8 mouse cellular contexts compared by ENCODE assay signal in genomic region chr10:79704065-79704969, GRCm38 (mm10). TPM values are rescaled to one million over a fixed set of nuclear protein-coding genes. Genes with fewer than 3 reads are reported as not detected.
DNase-seq lines count a peak whose midpoint lies in the region; ATAC-seq and TF ChIP-seq lines count a peak whose summit lies in the region.

Bsg (plus strand) TSS chr10:79704491.

- peak within 1 kb of the TSS; percentile 95 for H3K9ac ChIP-seq in embryonic facial prominence, embryonic 14.5 days (ENCODE audit: low read depth, low read length)
- H3K9ac ChIP-seq in limb, embryonic 14.5 days (ENCODE audit: low read depth, low read length, severe bottlenecking), result peak within 1 kb of the TSS; percentile 75
- H3K9ac ChIP-seq in midbrain, postnatal 0 days (replicated peaks; ENCODE audit: low read length, poor library complexity, severe bottlenecking), result peak within 1 kb of the TSS; percentile 75

- peak within 1 kb of the TSS; percentile 87 for H3K27ac ChIP-seq in embryonic facial prominence, embryonic 14.5 days (replicated peaks; ENCODE audit: low read depth, low read length)
- H3K27ac ChIP-seq in limb, embryonic 14.5 days (replicated peaks; ENCODE audit: low read depth, low read length), result peak within 1 kb of the TSS; percentile 77
- H3K27ac ChIP-seq in midbrain, postnatal 0 days (ENCODE audit: low read depth, low read length), result peak within 1 kb of the TSS; percentile 82

- no peaks in the 10 kb centered on the region for H3K27me3 ChIP-seq in embryonic facial prominence, embryonic 14.5 days (replicated peaks; ENCODE audit: control insufficient read depth, insufficient read depth, low read length)
- no peaks in the 10 kb centered on the region for H3K27me3 ChIP-seq in limb, embryonic 14.5 days (ENCODE audit: control insufficient read depth, insufficient read depth, low read length)
- no peaks in the 10 kb centered on the region for H3K27me3 ChIP-seq in midbrain, postnatal 0 days (ENCODE audit: insufficient read depth, low read length)

- under 1% methylated on average over 42 of the region's 65 CpGs for WGBS in embryonic facial prominence, embryonic 14.5 days
- WGBS in limb, embryonic 14.5 days, result under 1% methylated on average over 40 of the region's 65 CpGs
- under 1% methylated on average over 54 of the region's 65 CpGs for WGBS in midbrain, postnatal 0 days

- peaks cover 18% of the 10 kb centered on the region for H3K36me3 ChIP-seq in embryonic facial prominence, embryonic 14.5 days (ENCODE audit: control insufficient read depth, insufficient read depth, low read length)
- H3K36me3 ChIP-seq in limb, embryonic 14.5 days (ENCODE audit: control insufficient read depth, insufficient read depth, low read length), result peaks cover 21% of the 10 kb centered on the region
- H3K36me3 ChIP-seq in midbrain, postnatal 0 days (ENCODE audit: insufficient read depth, low read length), result peaks cover 13% of the 10 kb centered on the region

- ATAC-seq in embryonic facial prominence, embryonic 14.5 days (ENCODE audit: low read depth), result peak; percentile 96
- ATAC-seq in limb, embryonic 14.5 days (ENCODE audit: low FRiP score, low read depth), result peak; percentile 94
- peak; percentile 95 for ATAC-seq in midbrain, postnatal 0 days (ENCODE audit: low FRiP score)

- H3K4me3 ChIP-seq in embryonic facial prominence, embryonic 14.5 days (ENCODE audit: low read depth, low read length), result peak within 1 kb of the TSS; percentile 89
- peak within 1 kb of the TSS; percentile 84 for H3K4me3 ChIP-seq in limb, embryonic 14.5 days (replicated peaks; ENCODE audit: low read length)
- peak within 1 kb of the TSS; percentile 54 for H3K4me3 ChIP-seq in midbrain, postnatal 0 days (ENCODE audit: low read depth, low read length)

- DNase-seq in 3T3-L1 (ENCODE audit: low read depth, low spot score), result peak; percentile 96
- DNase-seq in adrenal gland, postnatal 4 days (ENCODE audit: low spot score in 2 of 2), result peak; percentile 96
- peak; percentile 99 for DNase-seq in embryonic facial prominence, embryonic 14.5 days (ENCODE audit: low spot score)
- peak; percentile 97 for DNase-seq in heart, adult 8-10 months (ENCODE audit: low spot score)
- peak; percentile 99 for DNase-seq in kidney, adult 9 months
- DNase-seq in limb, embryonic 14.5 days (ENCODE audit: low spot score), result peak; percentile 99
- DNase-seq in midbrain, postnatal 0 days (ENCODE audit: low spot score), result peak; percentile 99
- peak; percentile 95 to 98 for DNase-seq in spleen, postnatal 14 days (ENCODE audit: low spot score in 2 of 2)

- peak; percentile 90; the same call in 1 of the 2 replicates for TF ChIP-seq POLR2A in limb, embryonic 14.5 days (IDR thresholded peaks at IDR 0.05; ENCODE audit: borderline replicate concordance, extremely low read depth, insufficient read depth, insufficient read length)

- peaks cover 23% of the 10 kb centered on the region for H3K4me1 ChIP-seq in embryonic facial prominence, embryonic 14.5 days (ENCODE audit: control insufficient read depth, insufficient read depth, low read length)
- peaks cover 15% of the 10 kb centered on the region for H3K4me1 ChIP-seq in limb, embryonic 14.5 days (ENCODE audit: control insufficient read depth, insufficient read depth, low read length)
- H3K4me1 ChIP-seq in midbrain, postnatal 0 days (ENCODE audit: insufficient read depth, low read length), result peaks cover 11% of the 10 kb centered on the region; the same call in 1 of the 2 replicates

- peak; percentile 73 for TF ChIP-seq CTCF in midbrain, postnatal 0 days (IDR thresholded peaks at IDR 0.05)

- peak within 1 kb of the TSS; percentile 94 for H3K4me2 ChIP-seq in embryonic facial prominence, embryonic 14.5 days (ENCODE audit: low read depth, low read length)
- H3K4me2 ChIP-seq in limb, embryonic 14.5 days (replicated peaks; ENCODE audit: low read depth, low read length, severe bottlenecking), result peak within 1 kb of the TSS; percentile 95
- peak within 1 kb of the TSS; percentile 89 for H3K4me2 ChIP-seq in midbrain, postnatal 0 days (ENCODE audit: low read depth, low read length, poor library complexity, severe bottlenecking)

- no peaks in the 10 kb centered on the region for H3K9me3 ChIP-seq in embryonic facial prominence, embryonic 14.5 days (ENCODE audit: control insufficient read depth, low read length)
- no peaks in the 10 kb centered on the region for H3K9me3 ChIP-seq in limb, embryonic 14.5 days (ENCODE audit: control insufficient read depth, low read length)
- H3K9me3 ChIP-seq in midbrain, postnatal 0 days (ENCODE audit: low read length), result no peaks in the 10 kb centered on the region

RNA-seq across cellular contexts. Expression of gene Bsg, which starts in this region (rescaled TPM):
- 100 to 1,000 TPM; 504 to 513 TPM for total RNA-seq in adrenal gland, postnatal 4 days (2021)
- 846 and 847 TPM in 2 replicates for polyA plus RNA-seq in embryonic facial prominence, embryonic 14.5 days (2014; fragmentation: Nextera tagmentation; extraction: Ambion mirVana)
- 1,000 to 10,000 TPM; 1,424 to 1,552 (median 1,533) TPM for total RNA-seq in heart, adult 8-10 months (2022)
- 763 and 866 TPM in 2 replicates for polyA plus RNA-seq in limb, embryonic 14.5 days (2012; rRNA removed)
- 805 and 825 TPM in 2 replicates for polyA plus RNA-seq in limb, embryonic 14.5 days (2014; fragmentation: Nextera tagmentation; extraction: Ambion mirVana)
- 1,054 and 1,082 TPM in 2 replicates for total RNA-seq in midbrain, postnatal 0 days (2014; rRNA removed)
- polyA plus RNA-seq in midbrain, postnatal 0 days (2015; fragmentation: Nextera tagmentation; extraction: Ambion mirVana), result 1,042 and 1,135 TPM in 2 replicates

Comparison
In these comparisons a context has a peak if more than half of its experiments do, and no peak if none do; other contexts are left out.
1. Peak in every context shown above with its lines: DNase-seq, ATAC-seq, H3K4me3 ChIP-seq and H3K27ac ChIP-seq.